Mouse (Mus musculus) ovary, postnatal 10 days (tissue): ENCODE data around the gene Podxl.

Source experiments
- DNase-seq: peaks from one replicate; pipeline ENCODE4 v3.0.0; 2022; ENCODE audit warnings: low spot score

The Podxl gene

GRCm38 (mm10) chr6:31563235-31564181, at the start of gene Podxl:
Podxl (minus strand) TSS chr6:31563981.
- peak; percentile 50 for DNase-seq

GRCm38 (mm10) chr6:31612560-31613270, 48.9 kb upstream of the Podxl start:
- no peak for DNase-seq

GRCm38 (mm10) chr6:31606429-31606828, 42.6 kb upstream of the Podxl start:
- no peak for DNase-seq

- DNase-seq = no peak
These were observed 41.0 kb upstream of the Podxl start for GRCm38 (mm10) chr6:31604629-31605265.

GRCm38 (mm10) chr6:31602489-31602888, 38.7 kb upstream of the Podxl start:
- no peak for DNase-seq

GRCm38 (mm10) chr6:31601131-31601530, 37.4 kb upstream of the Podxl start:
- no peak for DNase-seq

- DNase-seq = no peak
These were observed 36.1 kb upstream of the Podxl start for GRCm38 (mm10) chr6:31599863-31600262.

- DNase-seq = no peak
These were observed 34.6 kb upstream of the Podxl start for GRCm38 (mm10) chr6:31598349-31598911.

- DNase-seq = no peak
These were observed 33.3 kb upstream of the Podxl start for GRCm38 (mm10) chr6:31597136-31597460.

- no peak for DNase-seq
These were observed 32.8 kb upstream of the Podxl start for GRCm38 (mm10) chr6:31596346-31597135.

- DNase-seq = no peak
These were observed 28.9 kb upstream of the Podxl start for GRCm38 (mm10) chr6:31592579-31593238.

- DNase-seq = no peak
These were observed 28.3 kb upstream of the Podxl start for GRCm38 (mm10) chr6:31592128-31592527.

- DNase-seq = no peak
These were observed 27.9 kb upstream of the Podxl start for GRCm38 (mm10) chr6:31591676-31592075.

GRCm38 (mm10) chr6:31590754-31591153, 27.0 kb upstream of the Podxl start:
- DNase-seq = no peak

- DNase-seq = no peak
These were observed 25.5 kb upstream of the Podxl start for GRCm38 (mm10) chr6:31589268-31589667.

- DNase-seq = no peak
These were observed 23.9 kb upstream of the Podxl start for GRCm38 (mm10) chr6:31587655-31588054.

- no peak for DNase-seq
These were observed 22.3 kb upstream of the Podxl start for GRCm38 (mm10) chr6:31586127-31586526.

GRCm38 (mm10) chr6:31576151-31576550, 12.4 kb upstream of the Podxl start:
- no peak for DNase-seq

GRCm38 (mm10) chr6:31575063-31575462, 11.3 kb upstream of the Podxl start:
- DNase-seq = no peak

- no peak for DNase-seq
These were observed 7.7 kb upstream of the Podxl start for GRCm38 (mm10) chr6:31571459-31571858.

GRCm38 (mm10) chr6:31568070-31568595, 4.4 kb upstream of the Podxl start:
- no peak for DNase-seq
